Mouse (Mus musculus) layer of hippocampus, adult 9-11 months (tissue): ENCODE results near the gene Rcn2.
A peak's percentile ranks its signal among the peaks of the same experiment; 100 is the strongest.
"Not testable (repeated sequence)": the region's sequence is repeated elsewhere in the genome, so short reads cannot be mapped to it uniquely, and the experiment has no call there.

Experiments
- DNase-seq: peaks from one replicate; pipeline ENCODE4 v3.0.0; 2022

The Rcn2 gene

DNA sequence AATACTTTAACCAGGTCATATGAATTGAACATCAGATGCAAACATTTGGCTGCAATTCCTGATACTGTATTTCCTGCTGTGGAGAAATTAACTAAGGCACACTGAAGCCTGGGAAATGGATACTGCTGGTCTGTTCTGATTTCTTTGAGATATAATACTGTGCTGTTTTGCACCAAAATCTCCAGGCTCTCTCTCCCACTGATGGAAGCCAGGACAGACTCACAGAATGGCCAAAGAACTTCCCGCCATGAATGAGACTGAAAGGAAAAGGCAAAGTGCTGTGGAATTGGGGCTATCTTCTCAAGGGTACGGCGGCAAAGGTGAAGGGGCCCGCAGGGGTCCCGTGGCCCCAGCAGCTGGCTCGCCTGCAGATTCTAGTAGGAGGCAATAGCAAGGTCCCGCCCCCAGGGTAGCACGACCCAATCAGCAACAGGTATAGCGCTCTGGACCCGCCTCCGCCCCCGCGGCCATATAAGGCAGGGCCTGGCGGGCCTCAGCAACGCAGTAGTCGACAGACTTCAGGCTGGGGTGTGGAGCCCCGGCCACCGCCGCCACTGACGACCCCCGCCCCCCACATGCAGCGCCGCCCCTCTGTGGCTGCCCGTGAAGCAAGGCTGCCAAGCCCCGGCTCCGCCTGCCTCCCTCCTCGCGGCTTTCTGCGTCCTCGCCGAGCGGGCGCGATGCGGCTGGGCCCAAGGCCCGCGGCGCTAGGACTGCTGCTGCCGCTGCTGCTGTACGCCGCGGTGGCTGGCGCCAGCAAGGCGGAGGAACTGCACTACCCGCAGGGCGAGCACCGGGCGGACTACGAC lies at the start of gene Rcn2:
Gene Rcn2, plus strand, starts transcription at position 474 of the 809 bp plus-strand sequence.
- peak; percentile 96 for DNase-seq

DNA sequence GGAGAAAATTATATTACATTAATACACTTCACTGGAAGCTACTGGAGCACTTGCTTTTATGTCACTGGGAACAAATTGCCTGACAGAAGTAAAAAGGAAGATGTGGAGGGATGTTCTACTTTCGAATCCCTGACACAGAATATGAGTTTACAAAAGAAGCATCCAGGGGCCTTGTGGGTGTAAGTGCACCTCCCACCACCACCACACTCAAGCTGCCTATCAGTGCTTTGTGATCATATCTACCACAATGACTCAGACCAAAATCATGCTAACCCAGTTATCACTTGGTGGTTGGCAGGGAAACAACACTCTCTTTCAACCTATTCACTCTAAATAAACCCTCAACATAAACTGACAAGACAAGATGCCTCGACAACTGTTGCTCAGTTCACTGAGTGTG lies 37.0 kb upstream of the Rcn2 start:
- not testable (repeated sequence) for DNase-seq

DNA sequence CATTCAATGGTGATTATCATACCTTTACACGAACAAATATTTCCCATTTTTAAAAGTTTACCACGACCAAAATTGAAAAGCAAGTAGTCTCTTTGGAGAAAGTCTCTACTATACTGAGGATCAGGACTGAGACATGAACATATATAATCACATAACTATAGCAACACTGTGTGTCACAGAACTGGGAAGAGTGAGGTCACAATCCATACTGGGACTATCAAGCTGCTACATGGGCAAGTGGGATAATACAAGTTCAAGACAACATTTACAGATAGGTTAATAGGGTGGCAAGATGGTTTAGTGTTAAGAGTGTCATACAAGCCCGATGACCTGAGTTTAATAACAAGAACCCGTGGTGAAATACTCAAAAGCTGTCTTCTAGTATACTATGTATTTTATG lies 31.2 kb upstream of the Rcn2 start, which contains the start of gene 4930563M21Rik:
Gene 4930563M21Rik, minus strand, starts transcription at position 101 of the 400 bp plus-strand sequence.
- no peak for DNase-seq

DNA sequence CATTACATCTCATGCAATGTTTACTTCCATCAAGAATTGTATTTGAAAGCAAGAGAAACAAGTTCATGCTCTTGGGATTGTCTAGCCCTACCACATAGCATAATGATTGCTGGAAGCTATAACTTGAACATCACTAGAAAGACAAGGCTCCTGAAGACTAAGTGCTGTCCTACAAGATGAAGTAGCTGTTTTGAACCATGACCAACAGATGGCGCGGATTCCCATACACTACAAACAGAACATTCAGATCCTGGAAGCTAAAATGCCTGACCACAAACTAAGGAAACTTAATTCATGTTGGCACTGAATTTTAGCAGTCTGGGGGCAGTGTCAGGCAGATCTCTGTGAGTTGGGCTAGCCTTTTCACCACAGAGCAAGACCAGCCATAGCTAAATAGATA lies 16.9 kb upstream of the Rcn2 start:
- DNase-seq, result no peak

DNA sequence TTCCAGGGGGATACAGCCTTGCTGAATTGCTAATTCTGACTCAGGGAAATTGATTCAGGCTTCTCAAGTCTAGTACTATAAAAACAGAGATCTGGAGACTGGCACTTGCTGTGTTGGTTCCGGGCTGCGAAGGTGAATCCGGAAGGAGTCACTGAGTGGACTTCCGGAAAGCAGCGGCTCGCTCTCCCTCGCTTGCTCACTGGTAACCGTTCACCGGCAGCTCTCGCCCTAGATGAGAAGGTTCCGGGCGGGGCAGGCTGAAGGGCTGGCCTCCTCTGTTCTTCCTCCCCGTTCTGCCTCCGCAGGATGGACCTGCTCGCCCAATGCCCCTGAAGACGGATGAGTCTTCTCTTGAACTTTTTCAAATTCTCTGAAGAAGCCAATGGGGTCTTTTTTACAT lies 14.4 kb upstream of the Rcn2 start:
- DNase-seq, result no peak

DNA sequence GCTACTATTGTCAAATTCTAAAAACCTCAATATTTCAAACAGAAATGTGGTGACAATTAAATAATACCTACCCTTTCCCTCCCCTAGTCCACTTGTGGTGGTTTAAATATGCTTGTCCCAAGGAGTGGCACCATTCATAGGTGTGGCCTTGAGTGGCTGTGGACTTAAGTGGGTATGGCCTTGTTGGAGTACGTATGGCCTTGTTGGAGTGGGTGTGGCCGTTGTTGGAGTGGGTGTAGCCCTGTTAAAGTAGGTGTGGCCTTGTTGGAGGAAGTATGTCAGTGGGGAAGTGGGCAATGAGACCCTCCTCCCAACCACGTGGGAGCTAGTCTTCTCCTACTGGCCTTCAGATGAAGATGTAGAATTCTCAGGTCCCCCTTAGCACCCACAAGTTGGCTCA lies 9.4 kb upstream of the Rcn2 start:
- no peak for DNase-seq

DNA sequence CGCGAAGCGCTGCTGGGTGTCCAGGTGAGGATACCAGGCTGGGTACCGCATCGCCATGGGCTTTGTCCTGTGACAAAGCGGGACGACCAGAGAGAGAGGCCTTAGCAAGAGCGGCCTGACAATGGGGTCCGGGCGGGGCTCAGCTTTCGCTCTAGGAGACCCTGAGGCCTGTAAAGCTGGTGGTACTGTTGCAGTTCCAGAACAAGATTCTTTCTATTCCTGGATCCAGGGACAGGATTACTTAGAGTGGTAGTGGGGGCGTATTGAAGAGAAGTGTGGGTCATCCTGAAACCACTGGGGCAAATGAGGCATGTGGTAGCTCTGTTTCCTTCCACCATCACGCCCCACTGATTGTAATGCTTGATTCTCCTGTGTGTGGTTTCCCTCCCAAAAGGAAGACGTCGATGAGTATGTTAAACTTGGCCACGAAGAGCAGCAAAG lies 556 bp downstream of the Rcn2 start:
- DNase-seq, result no peak

DNA sequence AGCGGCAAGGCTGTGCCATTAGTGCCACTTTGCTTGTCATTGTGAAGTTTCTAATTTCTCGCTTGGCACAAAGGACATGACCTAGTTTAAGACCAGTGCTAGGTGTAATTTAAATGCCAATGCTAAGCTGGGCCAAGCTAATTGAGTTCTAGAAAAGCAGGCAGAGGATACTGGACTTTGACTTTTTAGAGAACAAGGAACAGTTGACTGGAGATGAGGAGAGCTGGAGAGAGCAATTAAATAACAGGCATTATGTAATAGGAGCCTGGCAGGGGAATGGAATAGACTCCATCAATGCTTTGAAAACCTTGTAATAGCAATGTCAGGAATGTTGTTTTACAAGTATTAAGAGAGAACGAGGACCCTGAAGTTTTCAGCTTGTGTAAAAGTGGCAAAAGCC lies 12.2 kb downstream of the Rcn2 start:
- no peak for DNase-seq

DNA sequence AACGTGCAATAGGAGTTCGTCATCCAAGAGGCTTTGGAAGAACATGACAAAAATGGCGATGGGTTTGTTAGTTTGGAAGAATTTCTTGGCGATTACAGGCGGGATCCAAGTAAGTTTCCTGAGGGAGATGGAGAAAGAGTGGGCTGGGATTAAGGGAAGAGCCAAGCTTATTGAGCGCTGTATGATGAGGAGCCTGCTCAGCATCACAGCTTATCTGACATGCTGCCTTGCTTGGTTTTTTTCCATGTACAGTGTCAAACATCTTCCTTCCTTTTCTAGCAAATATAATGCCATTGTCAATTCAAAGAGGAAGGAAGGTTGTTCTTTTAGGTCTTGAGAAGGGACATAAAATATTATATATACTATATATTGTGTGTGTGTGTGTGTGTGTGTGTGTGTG lies 14.5 kb downstream of the Rcn2 start:
- DNase-seq, result no peak

DNA sequence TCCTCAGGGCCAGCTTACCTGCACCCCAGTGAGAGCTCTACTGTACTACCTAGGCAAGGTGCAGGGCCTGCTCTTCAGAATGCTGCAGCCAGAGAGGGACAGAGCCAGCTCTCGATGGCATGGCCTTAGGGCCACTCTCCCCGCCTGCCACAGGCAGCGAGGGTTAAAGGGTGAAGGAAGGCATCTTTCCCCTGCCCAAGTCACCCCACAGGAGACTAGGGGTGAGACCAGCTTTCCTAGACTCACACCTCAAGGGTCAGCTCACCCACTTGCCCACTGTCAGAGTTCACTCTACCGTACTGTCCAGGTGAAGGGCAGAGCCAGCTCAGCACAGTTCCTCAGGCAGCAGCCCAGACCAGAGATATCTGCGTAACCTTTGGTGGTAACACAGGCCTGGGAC lies 20.7 kb downstream of the Rcn2 start:
- DNase-seq, result no peak

DNA sequence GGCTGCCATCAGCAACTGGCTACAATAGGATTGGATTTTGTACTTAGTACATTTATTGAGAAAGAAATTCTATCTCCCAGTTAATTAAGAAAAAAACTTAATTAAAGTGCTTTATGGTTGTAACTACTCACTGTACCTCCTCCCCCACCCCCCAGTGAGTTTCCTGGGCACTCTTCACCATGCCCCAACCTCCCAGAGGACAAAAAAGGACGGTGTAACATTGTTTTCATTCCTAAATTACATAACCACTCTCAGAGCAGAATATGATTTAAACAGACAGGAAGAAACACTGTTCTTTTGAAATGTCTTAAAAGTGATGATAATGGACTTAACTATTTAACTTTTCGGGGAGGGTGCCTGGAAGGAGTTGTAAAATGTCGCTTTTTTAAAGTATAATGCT lies 23.4 kb downstream of the Rcn2 start:
- DNase-seq, result no peak

DNA sequence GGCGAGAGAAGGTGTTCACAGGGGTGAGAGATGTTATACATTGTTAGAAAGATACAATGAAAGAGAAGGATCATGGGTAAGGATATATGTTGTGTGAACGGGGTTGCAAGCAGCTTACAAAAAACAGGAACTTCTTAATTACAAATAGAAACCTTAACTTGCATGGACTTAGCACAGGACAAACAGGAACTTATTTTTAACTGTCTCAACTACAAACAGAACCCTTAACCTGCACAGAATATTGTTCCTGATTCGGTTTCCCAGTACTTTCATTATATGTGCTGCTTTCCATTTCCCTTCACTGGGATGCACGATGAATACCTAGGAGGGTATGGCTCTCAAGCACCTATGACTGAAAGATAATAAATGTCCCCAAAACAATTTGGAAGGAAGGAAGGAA lies 26.3 kb downstream of the Rcn2 start:
- DNase-seq, result no peak

DNA sequence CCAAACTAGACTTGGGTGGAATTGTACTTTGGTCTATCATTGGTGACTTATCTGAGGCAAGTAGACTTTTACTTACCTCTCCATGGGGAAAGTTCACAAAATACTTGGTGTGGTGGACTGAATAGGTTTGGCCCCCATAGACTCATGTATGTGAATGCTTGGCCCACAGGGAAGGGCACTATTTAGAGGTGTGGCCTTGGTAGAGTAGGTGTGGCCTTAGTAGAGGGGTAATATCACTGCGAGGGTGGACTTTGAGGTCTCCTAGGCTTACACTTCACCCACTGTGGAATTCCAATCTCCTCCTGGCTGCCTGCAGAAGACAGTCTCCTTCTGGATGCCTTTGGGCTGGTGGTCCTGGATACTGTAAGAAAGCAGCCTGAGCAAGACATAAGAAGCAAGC lies 27.0 kb downstream of the Rcn2 start:
- no peak for DNase-seq

DNA sequence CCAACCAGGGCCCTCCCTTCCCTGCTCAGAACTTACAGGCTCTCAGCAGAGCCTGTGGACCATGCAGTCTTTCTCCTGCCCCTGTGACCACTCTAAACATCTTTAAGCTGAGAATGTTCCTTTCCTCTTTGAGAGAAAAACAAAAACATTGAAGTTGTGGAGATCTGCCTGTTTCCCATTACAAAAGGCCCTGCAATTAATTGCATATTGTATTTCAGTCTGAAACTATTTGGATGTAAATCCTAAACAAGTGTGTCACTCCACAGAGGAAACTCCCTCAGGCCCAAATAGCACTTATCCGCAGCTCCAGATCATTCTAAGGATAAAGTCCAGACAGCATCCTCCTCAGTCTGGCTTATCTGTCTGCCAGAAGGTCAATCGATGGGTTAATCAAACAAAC lies 31.2 kb downstream of the Rcn2 start:
- no peak for DNase-seq

DNA sequence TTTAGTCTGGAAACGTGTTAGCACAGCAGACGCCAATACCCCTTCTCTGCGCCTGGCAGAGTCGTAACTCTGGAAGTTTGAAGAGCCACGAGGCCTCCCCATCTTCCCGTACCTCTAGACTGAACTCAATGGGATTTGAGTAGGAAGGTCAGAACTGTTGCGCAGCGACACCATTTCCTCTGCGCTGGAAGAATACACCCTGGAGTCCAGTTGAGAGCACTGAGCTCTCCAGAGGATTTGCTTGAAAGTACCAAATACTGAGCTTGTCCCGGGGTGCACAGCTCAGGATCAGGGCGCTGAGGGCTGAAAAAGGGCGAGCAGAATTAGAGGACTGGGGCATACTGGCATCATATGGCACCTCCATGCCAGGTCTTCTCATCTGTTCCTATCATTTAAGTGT lies 33.2 kb downstream of the Rcn2 start:
- DNase-seq, result no peak

DNA sequence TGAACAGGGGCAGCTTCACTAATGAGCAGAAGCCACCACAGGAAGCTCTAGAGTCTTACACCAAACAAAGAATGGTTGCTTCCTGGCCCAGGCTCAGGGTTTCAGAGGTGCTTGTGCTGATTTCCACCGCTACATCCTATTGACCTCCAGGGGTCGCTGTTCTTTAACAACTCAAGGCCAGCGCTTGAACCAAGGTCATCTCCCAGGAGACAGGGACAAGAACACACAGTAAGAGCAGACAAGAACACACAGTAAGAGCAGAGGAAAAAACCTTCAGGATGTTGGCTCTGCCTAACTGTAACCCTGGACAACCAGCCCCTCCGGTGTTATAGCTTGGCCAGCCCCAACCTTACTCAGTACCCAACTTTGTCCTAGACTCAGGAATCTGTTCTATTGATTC lies 33.6 kb downstream of the Rcn2 start:
- DNase-seq, result peak; percentile 81

DNA sequence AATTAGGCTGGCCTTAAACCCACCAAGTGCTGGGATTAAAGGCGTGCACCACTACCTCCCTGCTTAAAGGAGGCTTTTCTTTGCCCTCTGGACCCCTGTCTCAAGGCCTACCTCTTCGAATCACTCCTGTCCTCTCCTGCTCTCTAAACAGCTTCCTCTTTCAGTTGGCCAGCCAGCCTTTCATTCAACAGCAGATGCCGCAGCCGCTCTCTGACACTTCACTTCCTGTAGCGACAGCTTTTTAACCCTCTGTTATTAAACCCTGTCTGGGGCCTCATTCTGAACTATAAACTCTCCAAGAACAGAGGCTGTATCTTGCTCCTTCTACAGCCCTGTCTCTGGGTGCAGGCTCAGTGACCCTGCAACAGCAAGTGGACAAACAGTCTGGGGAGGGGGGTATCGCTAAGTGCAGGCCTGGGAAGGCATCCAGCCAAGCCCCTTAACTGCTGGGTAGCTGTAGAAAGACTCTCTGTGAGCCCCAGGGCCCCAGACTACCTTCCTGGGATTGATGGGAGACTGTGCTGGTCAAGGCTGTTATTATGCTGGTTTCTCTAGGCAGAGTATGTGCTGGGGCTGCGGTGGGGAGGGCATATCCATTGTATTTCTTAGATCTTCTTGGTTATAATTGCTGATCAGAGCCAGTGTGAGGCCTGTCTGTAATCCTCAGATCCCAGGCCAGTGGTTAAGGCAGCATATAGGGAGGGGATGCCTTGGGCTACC lies 34.4 kb downstream of the Rcn2 start:
- peak; percentile 42 for DNase-seq

DNA sequence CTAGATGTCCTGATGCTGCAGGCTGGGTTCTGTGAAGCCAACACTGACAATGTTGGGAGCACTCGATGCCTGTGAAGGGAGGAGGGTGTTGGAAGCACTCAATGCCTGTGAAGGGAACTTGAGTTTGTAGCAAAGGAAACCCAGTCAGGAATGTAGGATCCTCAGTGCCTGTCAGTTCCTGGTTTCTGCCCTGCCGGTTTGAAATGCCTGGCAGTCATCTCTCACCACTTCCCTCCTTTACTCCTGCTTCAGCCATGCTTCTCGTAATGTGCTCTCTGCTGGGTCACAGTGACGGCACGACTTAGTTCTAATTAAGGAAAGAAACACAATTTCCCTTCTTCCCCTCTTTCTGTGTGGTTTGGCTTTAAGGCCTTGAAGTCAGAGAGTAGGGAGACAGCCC lies 37.9 kb downstream of the Rcn2 start:
- DNase-seq, result no peak

DNA sequence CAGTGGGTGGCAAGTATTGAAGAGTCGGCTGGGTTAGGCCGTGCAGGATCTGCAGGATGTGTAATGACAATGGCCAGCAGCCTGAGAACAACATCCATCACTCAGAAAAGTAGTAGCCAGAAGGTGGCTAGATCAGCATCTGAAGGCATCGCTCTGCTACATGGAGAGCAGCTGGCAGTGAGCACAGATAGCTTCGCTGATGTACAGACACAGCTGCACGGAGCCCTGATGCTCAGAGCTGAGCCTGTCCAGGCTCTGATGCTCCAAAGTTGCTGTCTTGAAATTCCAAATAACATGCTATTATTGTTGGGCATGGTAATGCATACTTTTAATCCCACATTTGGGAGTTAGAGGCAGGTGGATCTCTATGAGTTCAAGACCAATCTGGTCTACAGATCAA lies 44.9 kb downstream of the Rcn2 start:
- DNase-seq, result no peak

DNA sequence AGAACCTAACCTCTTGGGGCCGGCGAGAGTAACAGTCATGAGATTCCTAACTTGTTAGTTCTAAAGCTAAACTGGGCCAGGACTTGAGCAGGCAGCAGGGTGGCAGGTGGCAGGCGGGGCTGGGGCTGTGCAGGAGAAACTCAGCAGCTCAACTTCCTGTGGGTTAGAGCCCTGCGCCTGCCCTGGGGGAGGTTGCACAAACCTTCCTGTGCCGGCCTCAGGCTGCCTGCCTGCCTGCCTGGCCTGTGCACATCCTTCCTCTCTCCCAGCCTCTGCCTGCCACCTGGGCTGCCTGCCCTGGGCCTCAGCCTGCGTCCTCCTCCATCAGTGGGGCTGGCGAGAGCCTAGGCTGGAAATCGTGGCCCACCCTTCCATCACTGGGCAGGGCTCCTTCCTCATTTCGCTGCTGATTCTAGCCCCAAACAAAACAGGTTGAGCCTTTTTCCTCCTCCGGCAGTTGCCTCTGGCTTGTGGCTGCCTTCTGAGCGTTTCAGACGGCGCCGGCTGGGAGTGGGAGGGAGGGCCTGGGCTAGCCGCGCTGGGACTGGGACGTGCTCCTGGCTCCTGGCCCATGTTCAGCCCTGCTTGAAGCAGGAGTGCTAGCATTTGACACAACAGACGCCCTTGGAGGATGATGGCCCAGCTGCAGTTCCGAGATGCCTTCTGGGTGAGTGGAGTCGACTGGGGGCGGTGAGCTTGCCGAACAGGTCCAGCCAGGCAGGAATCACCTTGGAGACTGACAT lies 48.3 kb downstream of the Rcn2 start, which contains the start of gene Pstpip1:
Gene Pstpip1, plus strand, starts transcription at position 185 of the 743 bp plus-strand sequence.
- peak; percentile 74 for DNase-seq

DNA sequence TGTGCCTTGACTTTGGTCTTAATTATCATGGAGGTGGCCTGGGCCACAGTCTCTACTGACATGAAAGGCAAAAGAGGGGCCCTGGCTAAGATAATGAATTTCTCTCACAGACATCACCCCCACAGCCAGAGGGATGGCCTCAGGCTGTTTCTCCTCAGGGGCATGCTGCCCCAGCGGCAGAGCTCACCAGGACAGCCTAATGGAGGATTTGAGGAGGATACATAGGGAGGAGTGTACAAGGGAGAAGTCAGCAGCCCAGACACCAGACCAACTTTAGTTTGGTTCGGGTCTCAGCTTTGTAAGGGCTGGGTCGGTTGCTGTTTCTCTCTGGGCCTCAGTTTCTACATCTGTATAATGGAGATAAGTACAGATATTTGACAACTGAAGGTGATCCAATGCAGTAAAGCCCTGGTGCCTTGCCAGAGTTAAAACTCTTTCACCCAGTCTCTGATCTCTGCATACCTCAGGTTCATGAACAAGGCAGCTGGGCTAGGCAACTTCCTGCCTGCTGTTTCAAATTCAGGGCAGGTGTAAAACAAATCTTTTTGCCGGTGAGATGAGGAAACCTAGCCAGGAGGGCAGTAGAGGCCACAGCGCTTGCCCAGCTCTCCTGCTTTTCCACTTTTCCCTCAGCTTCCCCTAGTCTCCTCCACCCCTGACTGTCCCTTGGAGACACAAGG lies 49.0 kb downstream of the Rcn2 start:
- DNase-seq, result no peak

DNA sequence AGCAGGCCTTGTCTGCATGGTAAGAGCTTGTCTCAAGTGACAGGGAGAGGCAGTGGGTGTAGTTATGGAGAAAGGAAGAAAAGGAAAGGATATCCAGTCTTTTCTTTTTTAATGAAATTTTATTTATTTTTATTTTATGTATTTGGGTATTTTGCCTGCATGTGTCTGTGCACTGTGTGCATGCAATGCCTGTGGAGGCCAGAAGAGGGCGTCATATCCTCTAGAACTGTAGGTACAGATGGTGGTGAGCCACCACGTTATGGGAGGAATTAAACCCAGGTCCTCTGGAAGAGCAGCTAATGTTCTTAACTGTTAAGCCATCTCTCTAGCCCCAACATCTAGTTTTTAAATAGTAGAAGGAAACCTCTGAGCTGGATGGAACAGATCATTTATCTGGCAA lies 50.5 kb downstream of the Rcn2 start:
- DNase-seq, result no peak
